Mouse (Mus musculus) CD4-positive, CD25-positive, alpha-beta regulatory T cell, adult 2 months (primary cell): ENCODE results near the gene Cox14.
"Not testable (repeated sequence)": the region's sequence is repeated elsewhere in the genome, so short reads cannot be mapped to it uniquely, and the experiment has no call there.

Source experiments
- DNase-seq: peaks from one replicate; pipeline ENCODE4 v3.0.0-alpha.2; 2012; ENCODE audit warnings: low read depth, low spot score

Cox14 gene

GRCm38 (mm10) chr15:99725341-99726155, at the start of gene Cox14:
Gene Cox14, plus strand, starts transcription at chr15:99725618.
- DNase-seq, result peak; percentile 94

DNA sequence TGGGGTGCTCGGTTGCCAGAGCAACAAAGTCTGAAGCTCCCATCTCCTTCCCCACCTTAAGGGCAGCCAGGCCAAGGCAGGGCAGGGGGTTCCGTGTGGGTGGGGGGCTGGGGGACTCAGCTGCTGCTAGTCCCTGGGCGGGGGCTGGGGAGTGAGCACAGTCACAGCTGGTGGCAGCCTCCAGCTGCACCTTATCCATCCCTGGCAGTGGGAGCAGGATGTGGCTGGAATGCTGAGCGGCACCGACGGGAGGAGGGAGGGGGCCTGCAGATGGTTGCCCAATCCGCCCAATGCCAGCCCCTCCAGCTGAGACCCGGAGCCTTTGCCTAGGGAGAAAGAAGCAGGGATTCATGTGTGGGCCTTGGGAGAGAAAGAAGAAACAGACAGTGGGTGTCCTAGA, 48.3 kb upstream of the Cox14 start:
- no peak for DNase-seq

DNA sequence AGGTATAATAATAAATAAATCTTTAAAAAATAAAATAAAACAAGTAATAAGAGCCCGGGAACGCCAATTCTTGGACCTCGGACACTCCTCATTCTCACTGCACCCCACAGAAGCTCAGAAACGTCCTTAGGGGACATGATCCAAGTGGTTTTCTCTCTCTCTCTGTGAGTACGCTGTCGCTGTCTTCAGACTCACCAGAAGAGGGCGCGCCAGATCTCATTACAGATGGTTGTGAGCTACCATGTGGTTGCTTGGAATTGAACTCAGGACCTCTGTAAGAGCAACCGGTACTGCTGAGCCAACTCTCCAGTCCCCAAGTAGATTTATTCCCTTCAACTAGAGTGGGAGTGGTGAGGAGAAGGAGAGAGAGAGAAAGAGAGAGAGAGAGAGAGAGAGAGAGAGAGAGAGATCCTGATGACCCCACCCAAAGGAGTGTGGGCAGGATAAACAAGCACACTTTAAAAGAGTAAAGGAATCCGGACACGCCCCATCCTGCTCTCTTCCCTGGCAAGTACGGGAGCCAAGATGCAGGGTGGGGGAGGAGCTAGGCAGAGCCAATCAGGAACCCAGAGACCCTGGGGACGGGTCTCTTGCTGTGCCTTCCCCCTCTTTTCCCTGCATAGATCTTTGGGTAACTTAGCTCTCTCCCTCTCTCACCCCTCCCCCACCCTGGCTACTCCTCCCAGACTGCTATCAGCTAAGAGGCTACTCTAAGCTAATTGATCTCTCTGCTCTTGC, 47.2 kb upstream of the Cox14 start:
- DNase-seq, result peak; percentile 60

DNA sequence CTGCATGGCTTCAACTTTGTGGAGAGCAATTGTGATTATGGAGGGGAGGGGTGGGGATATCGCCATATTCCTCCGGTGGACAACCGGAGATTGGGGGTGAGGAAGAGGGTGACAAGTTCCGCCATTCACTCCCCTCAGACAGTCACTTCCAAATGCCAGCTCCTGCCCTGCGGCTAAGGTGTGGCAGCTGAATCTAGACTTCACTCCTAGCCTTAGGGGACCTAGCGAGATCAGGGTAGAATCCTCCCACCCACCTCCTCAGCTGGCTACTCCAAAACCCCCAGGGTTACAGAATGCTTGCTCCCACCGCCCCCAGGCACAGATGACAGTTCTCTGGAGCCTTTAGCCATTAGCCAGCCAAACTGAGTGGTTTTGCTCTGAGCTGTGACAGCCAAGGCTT, 46.4 kb upstream of the Cox14 start:
- no peak for DNase-seq

DNA sequence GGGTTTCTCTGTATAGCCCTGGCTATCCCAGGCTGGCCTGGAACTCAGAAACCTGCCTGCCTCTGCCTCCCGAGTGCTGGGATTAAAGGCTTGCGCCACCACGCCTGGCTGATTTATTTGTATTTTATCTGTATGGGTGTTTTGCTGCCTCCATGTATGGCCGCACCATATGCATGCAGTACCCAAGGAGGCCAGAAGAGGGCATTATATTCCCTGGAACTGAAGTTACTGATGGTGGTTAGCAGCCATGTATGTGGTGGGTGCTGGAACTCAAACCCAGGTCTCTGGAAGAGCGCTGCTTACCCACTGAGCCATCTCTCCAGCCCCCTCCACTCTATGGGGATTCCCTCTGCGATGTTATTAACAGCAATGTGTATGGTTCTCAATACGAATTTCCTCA, 42.5 kb upstream of the Cox14 start:
- peak; percentile 57 for DNase-seq

DNA sequence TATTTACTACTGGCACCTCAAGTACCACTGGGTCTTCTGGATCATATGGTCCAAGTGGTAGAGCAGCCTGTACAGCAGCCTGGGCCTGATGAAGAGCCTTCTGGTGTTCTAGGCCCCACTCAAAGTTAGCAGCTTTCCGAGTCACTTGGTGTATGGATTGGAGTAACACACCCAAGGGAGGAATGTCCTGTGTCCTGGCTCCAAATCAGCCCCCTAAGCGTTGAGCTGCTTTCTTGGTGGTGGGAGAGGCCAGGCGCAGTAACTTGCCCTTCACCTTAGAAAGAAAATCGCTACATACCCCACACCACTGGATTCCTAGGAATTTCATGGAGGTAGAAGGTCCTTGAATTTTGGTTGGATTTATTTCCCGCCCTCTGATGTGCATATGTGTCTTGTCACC, 41.3 kb upstream of the Cox14 start:
- DNase-seq, result no peak

- DNase-seq, result peak; percentile 67
Measured at GRCm38 (mm10) chr15:99688712-99689111, 36.7 kb upstream of the Cox14 start.

GRCm38 (mm10) chr15:99690924-99691323, 34.5 kb upstream of the Cox14 start:
- DNase-seq, result no peak

DNA sequence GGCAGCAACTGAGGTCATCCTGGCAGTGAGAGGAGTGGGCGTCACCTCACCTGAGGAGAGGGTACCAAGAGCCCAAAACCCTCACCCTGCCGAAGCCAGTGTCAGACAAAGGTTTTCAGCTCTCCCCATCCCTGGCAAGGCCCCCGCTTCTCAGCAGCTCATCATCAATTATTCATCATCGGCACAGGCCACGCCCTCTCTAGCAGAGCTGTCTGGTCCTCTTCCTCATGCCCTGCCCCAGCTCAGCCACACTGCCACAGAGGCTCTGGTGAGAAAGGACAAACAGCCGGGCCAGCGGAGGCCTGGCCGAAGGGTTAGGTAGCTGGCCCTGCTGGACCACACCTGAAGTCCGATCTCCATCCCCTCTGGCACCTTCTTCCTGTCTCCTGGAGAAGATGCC, 33.4 kb upstream of the Cox14 start:
- DNase-seq, result no peak

DNA sequence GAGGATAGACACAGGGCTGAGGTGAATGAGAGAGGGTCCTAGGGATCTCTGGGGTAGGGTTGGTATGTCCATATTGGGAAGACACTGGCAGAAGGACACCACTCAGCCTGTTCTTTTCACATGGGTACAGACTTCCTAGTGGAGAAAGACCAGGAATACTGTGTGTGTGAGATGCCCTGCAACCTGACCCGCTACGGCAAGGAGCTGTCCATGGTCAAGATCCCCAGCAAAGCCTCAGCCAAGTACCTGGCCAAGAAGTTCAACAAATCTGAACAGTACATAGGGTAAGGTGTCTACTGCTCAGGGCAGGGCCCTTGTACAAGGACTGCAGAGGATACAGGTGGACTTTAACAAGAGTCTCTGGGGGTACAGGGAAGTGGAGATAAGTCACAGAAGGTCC, 28.1 kb upstream of the Cox14 start:
- DNase-seq, result no peak

DNA sequence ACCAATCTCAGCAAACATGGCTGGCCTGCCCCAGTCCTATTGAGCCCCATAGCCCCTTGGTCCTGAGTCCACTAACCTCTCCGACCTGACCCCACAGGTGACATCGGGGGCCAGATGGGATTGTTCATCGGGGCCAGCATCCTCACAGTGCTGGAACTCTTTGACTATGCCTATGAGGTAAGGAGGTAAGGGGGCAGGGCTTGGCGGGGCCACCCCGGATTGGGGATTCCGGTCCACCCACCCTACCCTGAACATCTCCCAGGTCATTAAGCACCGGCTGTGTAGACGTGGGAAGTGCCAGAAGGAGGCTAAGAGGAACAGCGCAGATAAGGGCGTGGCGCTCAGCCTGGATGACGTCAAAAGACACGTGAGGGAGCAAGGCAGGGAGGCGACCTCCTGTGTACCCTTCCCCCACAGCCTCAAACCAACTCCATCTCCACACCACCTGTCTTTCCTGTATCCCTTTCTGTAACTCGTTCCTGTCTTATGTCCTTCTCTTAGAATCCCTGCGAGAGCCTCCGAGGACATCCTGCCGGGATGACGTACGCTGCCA, 26.8 kb upstream of the Cox14 start:
- DNase-seq, result peak; percentile 53

DNA sequence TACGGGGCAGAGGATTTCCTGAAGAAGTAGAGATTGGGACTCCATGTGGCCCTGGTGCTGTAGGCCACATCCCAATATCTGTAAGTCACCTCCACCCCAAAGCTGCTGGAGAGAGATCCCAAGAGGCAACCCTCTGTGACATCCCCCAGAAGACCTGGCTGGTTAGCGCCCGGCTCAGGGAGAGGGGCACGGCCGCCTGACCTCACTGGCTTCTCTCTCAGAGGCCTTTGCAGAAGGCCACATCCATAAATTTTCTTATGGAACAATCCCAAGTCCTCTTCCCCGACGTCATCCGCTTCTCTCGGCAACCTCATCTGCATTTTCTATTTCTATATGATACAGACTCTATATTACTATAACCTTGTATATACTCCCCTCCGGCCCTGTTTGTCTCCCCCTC, 25.7 kb upstream of the Cox14 start:
- DNase-seq, result no peak

DNA sequence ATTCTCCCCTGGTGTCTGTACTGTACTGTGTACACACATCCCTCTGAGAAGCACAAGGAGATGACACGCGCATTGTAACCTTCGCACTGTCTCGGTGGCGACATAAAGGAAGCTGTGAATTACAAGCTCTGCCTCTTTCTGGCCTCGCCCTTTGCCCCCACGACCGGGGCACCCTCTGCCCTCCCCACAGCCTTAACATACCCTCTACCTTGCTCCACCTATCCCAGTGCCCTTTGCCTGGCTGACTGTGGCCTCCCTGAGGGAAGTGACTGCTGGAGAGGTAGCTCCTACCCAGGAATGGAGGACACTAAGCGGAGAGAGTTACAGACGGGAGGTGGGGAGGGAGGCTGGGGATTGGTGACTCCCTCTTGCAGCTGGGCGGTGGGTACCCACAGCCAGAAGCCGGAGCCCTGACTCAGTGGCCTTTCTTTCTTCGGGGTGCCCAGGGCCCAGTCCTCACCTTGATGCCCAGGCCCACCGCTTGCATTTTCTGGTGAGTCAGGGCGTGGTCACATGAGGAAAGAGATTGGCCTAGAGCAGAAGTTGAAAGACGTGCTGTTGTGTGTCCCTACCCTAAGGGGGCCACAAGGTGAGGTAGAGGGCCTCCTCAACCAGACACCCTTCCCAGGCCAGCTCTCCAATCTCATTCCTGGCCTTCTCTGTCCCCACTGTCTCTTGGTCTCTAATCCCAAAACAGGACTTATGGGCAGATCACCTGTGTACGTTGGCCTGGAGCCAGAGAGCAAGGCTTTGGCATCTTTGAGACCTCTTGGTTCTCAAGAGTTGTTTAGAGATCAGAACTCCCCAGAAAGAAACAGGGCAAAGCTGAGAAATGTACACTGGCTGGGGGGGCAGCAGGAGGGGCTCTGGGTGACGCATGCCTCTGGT, 25.0 kb upstream of the Cox14 start:
- DNase-seq, result no peak

DNA sequence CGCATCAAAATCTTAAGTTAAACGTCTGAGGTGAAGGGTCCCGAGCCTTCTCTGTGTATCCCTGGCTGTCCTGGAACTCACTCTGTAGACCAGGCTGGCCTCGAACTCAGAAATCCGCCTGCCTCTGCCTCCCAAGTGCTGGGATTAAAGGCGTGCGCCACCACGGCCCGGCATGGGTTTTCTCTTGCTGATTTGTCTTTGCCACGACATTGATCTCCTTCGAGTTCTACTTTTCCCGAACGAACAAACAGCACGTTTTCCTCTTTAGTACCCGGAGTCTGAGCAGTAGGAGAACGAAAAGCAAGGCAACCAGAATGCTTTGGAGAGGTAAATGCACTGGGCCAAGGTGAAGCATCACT, 23.8 kb upstream of the Cox14 start:
- DNase-seq, result not testable (repeated sequence)

- peak; percentile 93 for DNase-seq
Measured at GRCm38 (mm10) chr15:99701999-99702900, 23.2 kb upstream of the Cox14 start, which contains the start of gene Smarcd1. Gene Smarcd1, plus strand, starts transcription at chr15:99702129.

DNA sequence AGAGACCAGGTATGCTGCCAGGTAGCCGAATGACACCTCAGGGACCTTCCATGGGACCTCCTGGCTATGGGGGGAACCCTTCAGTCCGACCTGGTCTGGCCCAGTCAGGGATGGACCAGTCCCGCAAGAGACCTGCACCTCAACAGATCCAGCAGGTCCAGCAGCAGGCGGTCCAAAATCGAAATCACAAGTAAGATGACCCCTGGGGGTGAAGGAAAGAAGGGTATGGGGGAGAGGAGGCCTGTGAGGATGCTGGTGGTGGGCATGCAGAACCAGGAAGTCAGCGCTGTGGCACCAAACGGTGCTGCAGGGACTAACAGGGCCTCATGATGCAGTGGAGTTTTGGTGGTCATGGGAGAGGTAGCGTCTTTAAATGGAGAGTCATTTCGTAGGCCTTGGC, 22.3 kb upstream of the Cox14 start:
- DNase-seq, result no peak

GRCm38 (mm10) chr15:99703676-99704040, 21.8 kb upstream of the Cox14 start:
- no peak for DNase-seq

- DNase-seq, result no peak
Measured at GRCm38 (mm10) chr15:99704041-99704681, 21.3 kb upstream of the Cox14 start.

- no peak for DNase-seq
Measured at GRCm38 (mm10) chr15:99704881-99705280, 20.5 kb upstream of the Cox14 start.

DNA sequence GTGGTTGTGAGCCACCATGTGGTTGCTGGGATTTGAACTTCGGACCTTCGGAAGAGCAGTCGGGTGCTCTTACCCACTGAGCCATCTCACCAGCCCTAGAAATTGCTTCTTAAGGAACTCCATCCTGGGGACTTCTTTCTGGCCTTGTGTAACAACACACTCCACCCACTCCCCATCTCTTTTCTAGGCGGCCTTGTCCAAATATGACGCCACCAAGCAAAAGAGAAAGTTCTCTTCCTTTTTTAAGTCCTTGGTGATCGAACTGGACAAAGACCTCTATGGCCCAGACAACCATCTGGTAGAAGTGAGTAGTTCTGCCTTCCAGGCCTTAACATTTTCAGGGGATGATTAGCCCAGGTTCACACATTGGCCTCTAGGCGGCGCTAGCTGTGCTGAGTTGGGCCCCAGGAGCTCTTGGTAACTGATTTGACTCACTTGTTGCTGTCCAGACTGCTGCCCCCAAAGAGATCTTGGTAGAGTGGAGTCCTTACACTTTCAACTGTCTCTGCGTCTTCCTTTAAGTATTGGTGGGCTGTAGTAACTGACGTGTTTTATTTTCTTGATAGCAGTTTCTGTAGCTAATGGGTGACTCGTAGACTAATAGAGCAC, 19.9 kb upstream of the Cox14 start, which contains the start of gene Gm17349:
TSS of gene Gm17349 (minus strand) at position 51 of the 609 bp plus-strand sequence.
- DNase-seq, result peak; percentile 84
